Mouse (Mus musculus): ENCODE data around the gene Pskh1. TPM values are rescaled to one million over a fixed set of nuclear protein-coding genes. Genes with fewer than 3 reads are reported as not detected.

Pskh1 gene
- total RNA-seq (2021): 10 to 100 TPM; 16.9 to 17.6 TPM
- long read RNA-seq, experiment 1, transcript Pskh1-201 (3 exons, 3,255 nt): major isoform, 11 of 19 reads
- long read RNA-seq, experiment 1, partial matches to known transcripts: 8 of 19 reads
- long read RNA-seq, experiment 1, other reads (novel, unspliced or antisense): 0 of 19 reads
- long read RNA-seq, experiment 2, transcript Pskh1-201 (3 exons, 3,255 nt): major isoform, 16 of 23 reads
- long read RNA-seq, experiment 2, partial matches to known transcripts: 5 of 23 reads
- long read RNA-seq, experiment 2, other reads (novel, unspliced or antisense): 2 of 23 reads

DNA sequence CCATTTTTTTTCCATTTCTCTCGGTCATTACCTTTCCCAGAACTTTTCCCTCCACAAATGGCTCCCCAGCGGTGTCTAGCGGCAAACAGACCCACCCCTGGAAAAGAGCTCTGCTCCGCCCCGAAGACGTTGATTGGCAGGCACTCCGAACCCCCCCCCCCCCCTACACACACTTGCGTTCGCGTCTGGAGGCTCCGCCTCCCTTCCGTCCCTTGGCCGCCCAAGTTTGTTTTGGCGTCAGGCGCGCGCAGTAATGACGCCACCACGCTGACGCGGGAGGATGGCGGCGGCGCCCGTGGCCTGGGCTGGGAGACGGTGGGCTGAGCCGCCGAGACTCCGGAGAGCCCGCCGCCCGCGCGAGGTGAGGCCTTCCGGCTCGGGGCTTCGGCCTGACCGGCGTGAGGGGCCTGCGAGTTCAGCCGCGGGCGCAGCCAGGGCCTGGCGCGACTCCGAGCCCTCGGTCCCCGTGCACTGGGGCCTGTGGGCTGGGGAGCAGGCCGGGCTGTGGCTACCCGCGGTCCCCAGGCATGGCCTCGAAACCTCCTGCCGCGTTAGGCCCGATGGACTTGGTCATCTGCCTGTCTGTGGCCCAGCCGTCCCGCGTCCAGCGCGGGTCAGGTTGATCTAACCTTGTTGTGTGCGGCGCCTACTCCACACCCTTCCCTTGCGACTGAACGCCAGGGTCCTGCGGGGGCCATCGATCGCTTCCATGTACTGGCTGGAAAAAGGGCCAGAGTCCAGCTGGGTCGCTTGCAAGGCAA is at the start of gene Pskh1:
TSS of gene Pskh1 (plus strand) at position 262 of the 761 bp plus-strand sequence.
- intact Hi-C loops (cut with DNase I): loop anchor here (2.0 kb wide), 2 partner anchors 46 to 110 kb away; partner anchors contain the start of genes Ddx28 and Thap11
- peak; percentile 95 to 97 for DNase-seq

DNA sequence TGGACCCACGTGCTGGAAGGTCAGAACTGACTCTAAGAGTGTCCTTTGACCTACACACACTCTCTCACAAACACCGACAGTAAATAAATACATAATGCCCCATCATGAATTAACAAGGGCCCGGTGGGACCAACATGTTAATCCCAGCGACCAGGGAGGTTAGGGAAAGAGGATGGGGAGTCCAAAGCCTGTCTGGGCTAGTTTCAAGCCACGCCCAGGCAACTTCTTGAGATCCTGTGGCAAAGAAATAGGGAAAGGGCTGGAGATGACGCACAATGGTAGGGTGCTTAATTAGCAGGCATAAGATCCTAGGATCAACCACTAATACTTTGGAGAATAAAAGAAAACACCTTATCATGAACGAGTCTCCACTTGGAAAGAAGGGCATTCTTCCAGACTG is 49.6 kb upstream of the Pskh1 start:
- no peak for DNase-seq
- intact Hi-C loops (cut with DNase I): no loop called here

DNA sequence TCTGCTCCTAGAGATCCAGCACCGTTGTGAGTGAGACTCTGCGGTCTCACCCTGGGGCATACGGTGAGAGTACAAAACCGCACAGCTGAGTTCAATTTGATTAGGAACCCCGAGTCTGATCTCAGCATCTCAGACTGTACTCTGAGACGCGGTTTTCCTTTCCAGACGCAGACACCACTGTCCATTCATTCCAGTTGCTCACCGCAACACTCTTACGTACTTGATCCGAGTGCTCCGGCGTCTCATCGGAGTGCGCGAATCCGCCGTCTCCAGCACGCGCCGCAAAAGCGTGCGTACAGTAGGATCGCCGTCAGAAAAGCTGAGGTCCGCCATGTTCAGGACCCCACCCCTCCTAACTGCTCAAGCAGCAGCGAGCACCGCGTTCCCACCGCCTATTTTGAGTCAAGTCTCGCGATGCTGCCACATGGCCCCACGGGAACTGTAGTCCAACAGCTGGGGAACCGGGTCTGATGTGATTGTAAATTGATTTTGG is 48.5 kb upstream of the Pskh1 start:
- intact Hi-C loops (cut with DNase I): no loop called here

GRCm38 (mm10) chr8:105852146-105852729 is 48.0 kb upstream of the Pskh1 start:
- intact Hi-C loops (cut with DNase I): no loop called here
- no peak for DNase-seq

More for the DNA sequence above, 48.5 kb upstream of the Pskh1 start:
- DNase-seq: peak; percentile 89 to 93

DNA sequence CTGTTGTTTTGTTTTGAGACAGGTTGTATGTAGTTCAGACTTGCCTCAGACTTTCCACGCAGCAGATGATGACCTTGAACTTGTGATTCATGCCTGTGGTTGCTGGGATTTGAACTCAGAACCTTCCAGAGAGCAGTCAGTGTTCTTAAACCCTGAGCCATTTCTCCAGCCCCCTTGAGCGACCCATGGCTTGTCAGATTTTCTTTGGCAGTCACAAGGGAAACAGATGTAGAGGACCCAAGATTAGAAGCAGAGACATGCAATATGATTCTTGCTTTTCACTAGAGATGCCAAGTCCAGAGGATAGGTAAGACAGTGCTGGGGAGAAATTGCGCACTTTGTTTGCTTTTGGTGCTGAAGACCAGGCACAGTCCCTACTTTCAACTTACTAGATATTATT is 47.1 kb upstream of the Pskh1 start, which contains the start of gene Cenpt:
TSS of gene Cenpt (minus strand) at position 101 of the 400 bp plus-strand sequence.
- intact Hi-C loops (cut with DNase I): no loop called here

DNA sequence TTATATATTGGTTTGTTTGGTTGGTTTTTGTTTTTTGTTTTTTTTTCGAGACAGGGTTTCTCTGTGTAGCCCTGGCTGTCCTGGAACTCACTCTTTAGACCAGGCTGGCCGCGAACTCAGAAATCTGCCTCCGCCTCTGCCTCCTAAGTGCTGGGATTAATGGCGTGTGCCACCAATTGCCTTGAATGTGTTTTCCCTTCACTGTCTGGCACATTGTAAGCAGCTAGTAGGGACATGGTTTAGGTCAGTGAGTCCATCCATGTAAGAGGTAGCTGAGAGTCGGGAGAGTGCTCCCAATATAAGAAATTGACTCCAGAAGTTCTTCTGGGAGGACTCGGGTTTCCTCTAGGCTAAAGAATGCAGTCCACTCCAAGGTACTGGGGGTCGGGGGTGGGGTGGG is 45.9 kb upstream of the Pskh1 start:
- DNase-seq: no peak
- intact Hi-C loops (cut with DNase I): loop anchor here (2.0 kb wide), 2 partner anchors 46 to 76 kb away; partner anchors contain the start of gene Pskh1

More for the DNA sequence above, 47.1 kb upstream of the Pskh1 start, which contains the start of gene Cenpt:
- DNase-seq: no peak

DNA sequence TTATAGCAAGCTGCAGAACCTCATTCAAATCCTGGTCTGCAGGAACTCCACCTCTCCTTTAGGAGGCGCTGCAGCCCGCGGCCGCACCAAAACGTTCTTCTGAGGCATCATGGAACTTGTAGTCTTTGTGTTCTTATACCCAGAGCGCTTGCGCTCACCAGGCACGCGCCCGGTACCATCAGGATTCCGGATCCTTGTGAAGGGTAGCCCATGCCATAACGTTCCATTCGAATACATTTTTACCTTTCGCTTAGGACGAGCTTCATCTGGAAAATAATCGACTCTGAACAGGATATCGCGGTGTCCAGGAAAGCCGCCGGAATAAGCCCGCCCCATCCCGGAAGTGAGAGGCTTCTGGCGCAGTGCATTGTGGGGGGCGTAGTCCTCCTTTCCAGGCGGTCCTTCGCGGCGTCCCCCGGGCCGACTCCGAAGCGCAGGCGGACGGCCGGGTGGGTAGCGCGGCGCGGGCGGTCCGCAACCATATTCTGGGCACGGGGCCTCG is 45.5 kb upstream of the Pskh1 start, which contains the start of gene Thap11:
TSS of gene Thap11 (plus strand) at position 418 of the 502 bp plus-strand sequence.
- peak; percentile 91 to 95 for DNase-seq
- intact Hi-C loops (cut with DNase I): loop anchor here (2.0 to 5.0 kb wide), 3 partner anchors 38 to 76 kb away; partner anchors contain the start of genes Nrn1l and Pskh1

- intact Hi-C loops (cut with DNase I): loop anchor here (2.0 to 5.0 kb wide), 3 partner anchors 37 to 75 kb away; partner anchors contain the start of genes Nrn1l and Pskh1
- peak; percentile 54 to 65 for DNase-seq
These were observed 44.7 kb upstream of the Pskh1 start for GRCm38 (mm10) chr8:105855248-105856167.

GRCm38 (mm10) chr8:105856168-105856835 is 43.9 kb upstream of the Pskh1 start:
- intact Hi-C loops (cut with DNase I): loop anchor here (5.0 kb wide), 1 partner anchor 36 kb away; the partner anchor contains the start of gene Nrn1l
- DNase-seq: no peak

GRCm38 (mm10) chr8:105858495-105858894 is 41.7 kb upstream of the Pskh1 start:
- intact Hi-C loops (cut with DNase I): loop anchor here (5.0 kb wide), 1 partner anchor 34 kb away; the partner anchor contains the start of gene Nrn1l
- no peak for DNase-seq

- intact Hi-C loops (cut with DNase I): loop anchor here (5.0 kb wide), 1 partner anchor 33 kb away; the partner anchor contains the start of gene Nrn1l
- no peak for DNase-seq
These were observed 40.9 kb upstream of the Pskh1 start for GRCm38 (mm10) chr8:105859314-105859713.

- intact Hi-C loops (cut with DNase I): no loop called here
- peak; percentile 93 to 94 for DNase-seq
These were observed 39.9 kb upstream of the Pskh1 start, which contains the start of gene Nutf2 for GRCm38 (mm10) chr8:105860143-105860981. TSS of gene Nutf2 (plus strand) at chr8:105860580.

- DNase-seq: no peak
- intact Hi-C loops (cut with DNase I): no loop called here
These were observed 38.3 kb upstream of the Pskh1 start for GRCm38 (mm10) chr8:105861951-105862350.

DNA sequence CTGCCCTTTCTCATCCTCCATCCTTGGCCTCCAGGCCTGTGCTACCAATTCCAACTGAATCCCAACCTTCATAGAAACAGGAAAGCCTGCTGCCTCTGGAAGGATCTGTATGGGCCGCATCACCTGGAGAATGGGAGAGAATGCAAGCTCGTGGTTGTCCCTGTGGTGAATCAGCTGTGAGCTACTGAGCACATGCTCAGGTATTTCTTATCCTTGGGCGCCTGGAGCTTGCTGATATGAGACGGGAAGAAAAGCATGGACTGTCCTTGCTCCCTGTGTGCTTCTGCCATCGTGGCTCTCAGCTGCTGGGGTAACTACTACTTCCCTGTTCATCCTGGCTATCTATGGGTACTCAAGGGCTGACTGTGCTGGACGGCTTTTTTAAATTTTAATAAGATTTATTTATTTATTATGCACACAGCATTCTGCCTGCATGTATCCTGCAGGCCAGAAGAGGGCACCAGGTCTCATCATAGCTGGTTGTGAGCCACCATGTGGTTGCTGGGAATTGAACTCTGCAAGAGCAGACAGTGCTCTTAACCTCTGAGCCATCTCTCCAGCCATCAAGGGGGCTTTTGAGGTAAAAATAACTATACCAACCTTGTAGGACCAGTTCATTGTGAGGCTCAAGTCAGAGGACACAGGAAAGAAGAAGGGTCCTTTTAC is 33.7 kb upstream of the Pskh1 start:
- intact Hi-C loops (cut with DNase I): no loop called here

DNA sequence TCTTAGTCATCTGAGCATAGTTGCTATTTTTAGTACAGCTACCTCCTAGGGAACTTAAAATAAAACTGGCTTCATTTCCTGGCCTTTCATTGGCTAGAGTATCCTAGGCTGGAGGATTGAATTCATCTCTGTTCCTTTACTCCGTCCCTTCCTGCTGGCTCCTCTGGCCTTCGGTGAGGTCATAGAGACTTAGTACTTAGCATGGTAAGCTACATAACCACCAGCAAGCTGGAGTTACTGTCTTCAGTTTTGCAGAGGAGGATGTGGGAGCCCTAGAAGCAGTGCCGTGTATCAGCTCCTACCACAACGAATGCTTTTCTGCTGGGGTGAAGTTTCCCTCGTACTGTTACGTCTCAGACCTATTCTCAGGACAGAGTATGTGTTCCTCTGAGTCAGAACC is 25.9 kb upstream of the Pskh1 start:
- DNase-seq: peak; percentile 30 to 44
- intact Hi-C loops (cut with DNase I): no loop called here

More for the DNA sequence above, 33.7 kb upstream of the Pskh1 start:
- DNase-seq: no peak

GRCm38 (mm10) chr8:105880754-105881520 is 19.3 kb upstream of the Pskh1 start, which contains the start of gene Edc4:
TSS of gene Edc4 (plus strand) at chr8:105880881.
- DNase-seq: peak; percentile 85 to 93
- intact Hi-C loops (cut with DNase I): no loop called here
